Mouse (Mus musculus) hindbrain, postnatal 0 days (tissue): Measurements from ENCODE around the gene Fbxo3. TPM values are rescaled to one million over a fixed set of nuclear protein-coding genes. Genes with fewer than 3 reads are reported as not detected.
"Not testable (repeated sequence)": the region's sequence is repeated elsewhere in the genome, so short reads cannot be mapped to it uniquely, and the experiment has no call there.

Experiments used
- ATAC-seq: fragments of 200-750 bp; cut with Nextera tagmentation; 2 replicates; pipeline ENCODE4 v1.8.0; 2017; ENCODE audit warnings: mild to moderate bottlenecking, moderate TSS enrichment, moderate library complexity
- DNase-seq: peaks from one replicate; pipeline ENCODE4 v3.0.0-alpha.2; 2015; ENCODE audit warnings: low spot score
- H3K27ac ChIP-seq: fragments of 300-500 bp; sonication (generic); 2 replicates; pipeline ENCODE4 v1.5.1; 2014; ENCODE audit warnings: mild to moderate bottlenecking
- H3K27me3 ChIP-seq: fragments of 300-500 bp; sonication (generic); 2 replicates; pipeline ENCODE4 v1.6.1; 2014; ENCODE audit warnings: low read length, mixed read lengths; ENCODE audit not compliant: insufficient read depth
- H3K36me3 ChIP-seq: fragments of 300-500 bp; sonication (generic); 2 replicates; pipeline ENCODE4 v1.6.1; 2014; ENCODE audit warnings: low read length, mixed read lengths; ENCODE audit not compliant: insufficient read depth
- H3K4me1 ChIP-seq: fragments of 300-500 bp; sonication (generic); 2 replicates; pipeline ENCODE4 v1.6.1; 2014; ENCODE audit warnings: antibody characterized with exemption, low read length, mixed read lengths; ENCODE audit not compliant: insufficient read depth
- H3K4me2 ChIP-seq: fragments of 300-500 bp; sonication (generic); 2 replicates; pipeline ENCODE4 v1.6.1; 2014; ENCODE audit warnings: low read depth, mild to moderate bottlenecking, low read length, moderate library complexity, mixed read lengths
- H3K4me3 ChIP-seq: fragments of 300-500 bp; sonication (generic); 2 replicates; pipeline ENCODE4 v1.5.1; 2014; ENCODE audit warnings: low read length
- H3K9ac ChIP-seq: fragments of 300-500 bp; sonication (generic); replicated peaks from 2 replicates; pipeline ENCODE4 v1.6.1; 2014; ENCODE audit warnings: mild to moderate bottlenecking, low read length, moderate library complexity, mixed read lengths
- H3K9me3 ChIP-seq: fragments of 300-500 bp; sonication (generic); 2 replicates; pipeline ENCODE4 v1.6.1; 2016; ENCODE audit warnings: low read length, mixed read lengths
- CTCF ChIP-seq: IDR thresholded peaks from 2 replicates; pipeline ENCODE4 v1.5.1; 2016; ENCODE audit warnings: antibody characterized with exemption, control low read depth, low read depth
- WGBS: fragments of 180-500 bp; shearing (Covaris S2); extraction: QIAGEN DNeasy Blood & Tissue Kit; methylation state at CpG from one replicate; pipeline ENCODE4 v1.1.7; 2014; 5-methylcytosine and 5-hydroxymethylcytosine counted together
- polyA plus RNA-seq: library from polyadenylated mRNA; unstranded; fragments of >200 nt; fragmentation: Nextera tagmentation; extraction: Ambion mirVana; gene quantifications from 2 replicates; pipeline ENCODE4 v1.2.1, GENCODE M21; 2015
- total RNA-seq: library from RNA; depleted of rRNA; stranded (reverse); fragments of >200 nt; gene quantifications from 2 replicates; pipeline ENCODE4 v1.2.3, GENCODE M21; 2014; rRNA removed

Fbxo3 gene
- 59.5 and 70.6 TPM in 2 replicates for total RNA-seq
- 65.1 and 67.0 TPM in 2 replicates for polyA plus RNA-seq

DNA sequence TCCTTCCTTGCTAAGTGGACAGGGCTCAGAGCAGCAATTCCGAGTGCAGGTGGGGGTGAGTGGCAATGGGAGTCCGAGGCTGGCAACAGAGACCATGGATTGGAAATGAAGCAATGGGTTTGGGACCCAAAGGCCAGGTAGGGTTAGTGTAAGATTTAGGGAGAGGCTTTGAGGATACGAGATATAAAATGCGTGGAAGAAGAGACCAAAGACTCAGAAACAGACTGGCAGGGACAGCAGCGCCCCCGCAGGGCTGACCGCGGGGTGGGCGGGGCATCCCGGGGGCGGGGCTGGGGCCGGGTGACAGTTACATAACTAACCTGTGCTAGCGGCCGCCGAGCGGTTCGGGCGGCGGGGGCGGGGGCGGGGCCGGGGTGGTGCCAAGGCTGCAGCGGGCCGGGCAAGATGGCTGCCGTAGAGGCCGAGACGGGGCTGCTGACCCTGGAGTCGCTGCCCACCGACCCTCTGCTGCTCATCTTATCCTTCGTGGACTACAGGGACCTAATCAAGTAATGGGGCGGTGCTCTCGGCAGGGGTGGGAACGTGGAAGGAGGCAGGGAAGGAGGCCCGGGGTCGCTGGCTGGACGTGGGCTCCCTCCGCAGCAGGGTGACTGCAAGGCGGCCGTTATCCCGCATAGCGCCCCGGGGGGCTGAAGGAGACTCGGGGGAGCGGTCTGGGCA, at the start of gene Fbxo3:
Gene Fbxo3, plus strand, starts transcription at position 264 of the 681 bp plus-strand sequence.
- H3K27ac ChIP-seq, result peak within 1 kb of the TSS; percentile 82
- H3K9me3 ChIP-seq, result no peaks in the 10 kb centered on the region
- peaks cover 10% of the 10 kb centered on the region for H3K4me1 ChIP-seq
- peak within 1 kb of the TSS; percentile 96 for H3K4me3 ChIP-seq
- H3K4me2 ChIP-seq, result peak within 1 kb of the TSS; percentile 69
- peak within 1 kb of the TSS; percentile 98 for H3K9ac ChIP-seq
- peak; percentile 27; the same call in 1 of the 2 replicates for TF ChIP-seq CTCF
- ATAC-seq (peak; percentile 95), DNase-seq (peak; percentile 84)
- no peaks in the 10 kb centered on the region for H3K27me3 ChIP-seq
- WGBS, result 2% methylated on average over 33 of the region's 44 CpGs
- H3K36me3 ChIP-seq, result no peaks in the 10 kb centered on the region

DNA sequence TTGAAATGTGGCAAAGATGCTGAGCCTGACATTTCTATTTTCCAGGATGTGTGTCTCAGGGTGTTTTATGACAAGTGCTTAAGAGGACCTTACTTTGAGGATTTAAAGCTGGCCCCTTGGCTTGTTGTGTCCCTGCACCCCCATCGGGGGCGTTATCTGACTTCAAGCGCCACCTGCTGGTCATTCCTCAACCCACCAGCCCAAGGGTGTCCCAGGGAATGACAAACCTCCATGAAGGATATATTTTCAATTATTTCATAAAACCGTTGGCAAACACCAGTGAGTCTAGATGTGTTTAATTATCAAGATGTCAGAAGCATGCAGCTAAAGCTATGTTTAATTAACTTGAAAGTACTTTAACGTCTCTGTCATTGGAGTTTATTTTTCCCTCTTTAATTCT, 45.3 kb upstream of the Fbxo3 start:
- WGBS, result 5% methylated on average over 5 of the region's 5 CpGs
- peak; percentile 94 for TF ChIP-seq CTCF
- no peak overlapping the region for H3K4me2 ChIP-seq
- no peaks in the 10 kb centered on the region for H3K9me3 ChIP-seq
- no peaks in the 10 kb centered on the region for H3K4me1 ChIP-seq
- DNase-seq, result peak; percentile 91
- ATAC-seq, result peak; percentile 88
- no peak overlapping the region for H3K27ac ChIP-seq
- H3K9ac ChIP-seq, result no peak overlapping the region
- H3K27me3 ChIP-seq, result no peaks in the 10 kb centered on the region
- no peaks in the 10 kb centered on the region; the same call in 1 of the 2 replicates for H3K36me3 ChIP-seq
- H3K4me3 ChIP-seq, result no peak overlapping the region

DNA sequence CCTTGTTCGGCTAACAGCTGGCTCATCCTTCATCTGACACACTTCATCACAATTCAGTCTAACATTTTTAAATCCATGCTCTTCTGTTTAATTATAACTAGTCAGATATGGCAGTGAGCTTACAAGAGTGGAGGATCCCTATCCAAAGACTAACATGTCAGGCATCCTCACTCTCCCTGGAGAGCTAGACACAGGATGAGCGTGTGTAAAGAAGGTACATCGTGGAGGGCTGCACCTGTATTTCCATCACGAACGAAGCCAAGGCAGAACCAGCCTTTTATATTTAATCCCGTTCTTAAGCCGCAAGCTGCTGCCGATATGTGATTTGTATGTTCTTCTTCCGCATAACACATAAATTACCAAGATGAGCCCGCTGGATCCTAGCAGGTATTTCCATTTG, 44.4 kb upstream of the Fbxo3 start:
- Histone ChIP-seq H3K36me3 (no peaks in the 10 kb centered on the region; the same call in 1 of the 2 replicates), H3K27me3 (no peaks in the 10 kb centered on the region), H3K9me3 (no peaks in the 10 kb centered on the region), H3K4me2 (no peak overlapping the region), H3K4me3 (no peak overlapping the region), H3K9ac (no peak overlapping the region), H3K27ac (no peak overlapping the region), H3K4me1 (no peaks in the 10 kb centered on the region)
- TF ChIP-seq CTCF, result no peak
- no peak for DNase-seq
- 89% methylated on average over 10 of the region's 10 CpGs for WGBS
- no peak for ATAC-seq

DNA sequence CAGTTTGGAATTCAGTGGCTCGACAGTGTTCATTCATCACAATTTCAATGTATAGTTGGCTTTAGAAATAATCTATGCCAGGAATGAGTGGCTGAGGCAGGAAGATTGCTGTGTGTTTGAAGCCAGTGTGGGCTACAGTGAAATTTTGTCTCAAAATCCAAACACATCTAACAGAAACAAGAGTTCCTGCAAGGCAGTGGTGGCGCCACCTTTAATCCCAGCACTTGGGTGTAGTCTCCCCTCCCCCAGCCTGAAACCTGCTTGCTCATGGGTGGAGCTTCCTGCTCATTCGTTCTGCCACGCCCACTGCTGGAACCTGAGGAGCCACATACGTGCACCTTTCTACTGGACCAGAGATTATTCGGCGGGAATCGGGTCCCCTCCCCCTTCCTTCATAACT, 39.9 kb upstream of the Fbxo3 start:
- not testable (repeated sequence) for H3K4me2 ChIP-seq, H3K9ac ChIP-seq, ATAC-seq, H3K27me3 ChIP-seq, H3K4me1 ChIP-seq, H3K27ac ChIP-seq, H3K36me3 ChIP-seq, DNase-seq, H3K4me3 ChIP-seq, H3K9me3 ChIP-seq
- WGBS, result 78% methylated on average over 6 of the region's 8 CpGs

DNA sequence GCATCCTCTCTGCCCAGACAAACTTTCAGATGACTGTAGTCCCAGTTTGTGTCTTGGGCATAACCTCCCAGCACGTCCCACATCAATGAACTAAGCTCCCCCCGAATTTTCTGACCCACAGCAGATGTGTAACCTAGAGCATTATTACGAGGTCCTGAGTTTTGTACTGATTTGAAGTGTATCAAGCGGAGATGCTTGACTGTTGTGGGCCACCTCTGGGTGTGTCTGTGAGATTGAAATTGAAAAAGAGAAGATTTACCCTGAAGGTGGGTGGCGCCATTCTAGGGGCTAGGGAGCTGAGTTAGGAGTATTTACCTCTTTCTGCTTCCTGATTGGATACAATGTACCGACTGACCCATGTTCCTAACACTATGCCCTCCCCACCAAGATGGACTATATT, 37.8 kb upstream of the Fbxo3 start:
- no peak for DNase-seq
- no peak overlapping the region for H3K27ac ChIP-seq
- H3K27me3 ChIP-seq, result no peaks in the 10 kb centered on the region
- 88% methylated on average over 6 of the region's 6 CpGs for WGBS
- TF ChIP-seq CTCF, result no peak
- no peak overlapping the region for H3K4me3 ChIP-seq
- H3K9ac ChIP-seq, result no peak overlapping the region
- no peak for ATAC-seq
- no peaks in the 10 kb centered on the region for H3K4me1 ChIP-seq
- no peaks in the 10 kb centered on the region for H3K36me3 ChIP-seq
- H3K4me2 ChIP-seq, result no peak overlapping the region
- no peaks in the 10 kb centered on the region for H3K9me3 ChIP-seq

DNA sequence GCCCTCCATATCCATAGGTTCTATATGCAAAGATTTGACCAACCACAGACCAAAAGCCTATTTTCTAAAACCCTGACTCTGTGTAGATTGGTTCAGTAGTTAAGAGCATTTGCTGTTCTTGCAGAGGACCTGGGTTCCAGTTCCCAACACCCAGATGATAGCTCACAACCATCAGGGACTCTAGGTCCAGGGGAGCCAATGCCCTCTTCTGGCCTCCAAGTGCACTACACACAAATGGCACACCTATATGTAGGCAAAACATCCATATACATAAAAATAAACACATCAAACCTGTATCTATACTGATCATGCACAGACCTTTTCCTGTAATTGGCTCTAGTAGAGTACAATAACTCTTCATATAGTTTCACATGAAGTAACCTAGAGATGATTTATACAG, 36.2 kb upstream of the Fbxo3 start:
- Histone ChIP-seq H3K4me1 (no peaks in the 10 kb centered on the region), H3K36me3 (no peaks in the 10 kb centered on the region), H3K27me3 (no peaks in the 10 kb centered on the region), H3K27ac (no peak overlapping the region), H3K9me3 (no peaks in the 10 kb centered on the region), H3K4me2 (no peak overlapping the region), H3K4me3 (no peak overlapping the region), H3K9ac (no peak overlapping the region)
- TF ChIP-seq CTCF, result peak; percentile 21
- DNase-seq, result no peak
- no peak for ATAC-seq

DNA sequence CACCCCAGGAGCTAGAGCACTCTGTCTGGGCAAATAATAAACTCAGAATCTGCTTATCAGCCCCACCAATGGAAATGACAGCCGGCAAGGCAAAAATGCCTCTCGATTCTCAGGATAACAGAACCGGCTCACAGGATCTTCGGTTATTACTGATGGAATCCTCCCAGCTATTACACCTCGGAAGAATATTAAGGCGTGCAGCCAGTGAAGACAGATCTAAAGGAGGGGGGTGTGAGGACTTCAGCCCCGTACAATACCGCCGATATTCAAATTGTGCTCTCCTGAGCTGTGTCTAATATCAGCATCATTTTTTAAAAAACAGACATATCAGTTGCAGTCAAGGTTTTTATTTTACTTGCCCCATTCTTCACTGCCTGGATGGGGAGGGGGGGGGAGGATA, 35.4 kb upstream of the Fbxo3 start:
- H3K9me3 ChIP-seq, result no peaks in the 10 kb centered on the region
- H3K27ac ChIP-seq, result peak overlapping the region; percentile 58
- H3K9ac ChIP-seq, result peak overlapping the region; percentile 9; the same call in 1 of the 2 replicates
- H3K4me2 ChIP-seq, result peak overlapping the region; percentile 22
- no peaks in the 10 kb centered on the region for H3K36me3 ChIP-seq
- H3K4me1 ChIP-seq, result no peaks in the 10 kb centered on the region
- no peaks in the 10 kb centered on the region for H3K27me3 ChIP-seq
- TF ChIP-seq CTCF, result no peak
- peak; percentile 56; the same call in 1 of the 2 replicates for ATAC-seq
- H3K4me3 ChIP-seq, result no peak overlapping the region
- WGBS, result 50% methylated on average over 9 of the region's 9 CpGs
- peak; percentile 14 for DNase-seq
